Mouse (Mus musculus): ENCODE data around the gene Ube2z.

- no peak for TF ChIP-seq CTCF (IDR thresholded peaks at IDR 0.05; ENCODE audit: low read depth)
- no peak for TF ChIP-seq EP300 (IDR thresholded peaks at IDR 0.05; ENCODE audit: low read depth)
Measured at GRCm38 (mm10) chr11:96082682-96083081, 17.5 kb upstream of the Ube2z start.
